Mouse (Mus musculus) erythroblast, embryonic 14.5 days (primary cell): ENCODE data around the gene Shf. TPM values are rescaled to one million over a fixed set of nuclear protein-coding genes. Genes with fewer than 3 reads are reported as not detected.

Source experiments
- H3K27me3 ChIP-seq: 2 replicates; pipeline ENCODE4 v1.6.1; 2012; ENCODE audit warnings: inconsistent platforms; ENCODE audit not compliant: control insufficient read depth
- H3K36me3 ChIP-seq: 2 replicates; pipeline ENCODE4 v1.6.1; 2012; ENCODE audit warnings: mild to moderate bottlenecking, inconsistent platforms; ENCODE audit not compliant: control insufficient read depth
- H3K4me1 ChIP-seq: 2 replicates; pipeline ENCODE4 v1.6.1; 2012; ENCODE audit warnings: inconsistent platforms; ENCODE audit not compliant: control insufficient read depth
- H3K4me3 ChIP-seq: replicated peaks from 2 replicates; pipeline ENCODE3; 2012; ENCODE audit warnings: moderate library complexity, mild to moderate bottlenecking, inconsistent platforms
- H3K9me3 ChIP-seq: 2 replicates; pipeline ENCODE4 v1.6.1; 2012; ENCODE audit warnings: low read length, inconsistent platforms, mixed read lengths; ENCODE audit not compliant: control insufficient read depth
- GATA1 ChIP-seq: IDR thresholded peaks from 2 replicates; pipeline ENCODE4 v1.6.1; 2012; ENCODE audit warnings: low read length, inconsistent platforms, mixed read lengths
- TAL1 ChIP-seq: IDR thresholded peaks from 3 replicates; pipeline ENCODE4 v1.6.1; 2012; ENCODE audit warnings: low read length, inconsistent platforms, mixed read lengths
- polyA plus RNA-seq: library from polyadenylated mRNA; stranded (reverse); fragments of >175 nt; gene quantifications from 2 replicates; pipeline ENCODE4 v1.2.3, GENCODE M21; 2012

Gene Shf
- polyA plus RNA-seq, 1 experiment = 6.6 TPM

GRCm38 (mm10) chr2:122379292-122379650 lies 10.3 kb upstream of the Shf start:
- peaks cover 33% of the 10 kb centered on the region for H3K4me1 ChIP-seq
- H3K4me3 ChIP-seq = no peak overlapping the region
- H3K36me3 ChIP-seq = no peaks in the 10 kb centered on the region
- no peak for TF ChIP-seq GATA1
- TF ChIP-seq TAL1 = no peak
- H3K9me3 ChIP-seq = no peaks in the 10 kb centered on the region
- H3K27me3 ChIP-seq = peaks cover 7% of the 10 kb centered on the region; the same call in 1 of the 2 replicates

- peak overlapping the region; percentile 83 for H3K4me3 ChIP-seq
- TF ChIP-seq GATA1 (no peak), TAL1 (no peak)
- H3K9me3 ChIP-seq = no peaks in the 10 kb centered on the region
- peaks cover 7% of the 10 kb centered on the region; the same call in 1 of the 2 replicates for H3K27me3 ChIP-seq
- no peaks in the 10 kb centered on the region for H3K36me3 ChIP-seq
- H3K4me1 ChIP-seq = peaks cover 33% of the 10 kb centered on the region
Measured at GRCm38 (mm10) chr2:122378421-122379291, 9.7 kb upstream of the Shf start.

GRCm38 (mm10) chr2:122377751-122378246 lies 8.8 kb upstream of the Shf start:
- Histone ChIP-seq H3K4me1 (peaks cover 33% of the 10 kb centered on the region), H3K4me3 (peak overlapping the region; percentile 83), H3K36me3 (no peaks in the 10 kb centered on the region), H3K27me3 (peaks cover 7% of the 10 kb centered on the region; the same call in 1 of the 2 replicates), H3K9me3 (no peaks in the 10 kb centered on the region)
- TF ChIP-seq TAL1 (no peak), GATA1 (no peak)

GRCm38 (mm10) chr2:122377215-122377674 lies 8.3 kb upstream of the Shf start:
- TF ChIP-seq GATA1 (no peak), TAL1 (no peak)
- peaks cover 7% of the 10 kb centered on the region; the same call in 1 of the 2 replicates for H3K27me3 ChIP-seq
- H3K4me1 ChIP-seq = peaks cover 33% of the 10 kb centered on the region
- H3K4me3 ChIP-seq = peak overlapping the region; percentile 83
- no peaks in the 10 kb centered on the region for H3K9me3 ChIP-seq
- H3K36me3 ChIP-seq = no peaks in the 10 kb centered on the region

GRCm38 (mm10) chr2:122376041-122376561 lies 7.1 kb upstream of the Shf start:
- no peaks in the 10 kb centered on the region for H3K36me3 ChIP-seq
- peaks cover 7% of the 10 kb centered on the region; the same call in 1 of the 2 replicates for H3K27me3 ChIP-seq
- peaks cover 33% of the 10 kb centered on the region for H3K4me1 ChIP-seq
- H3K4me3 ChIP-seq = peak overlapping the region; percentile 94
- TF ChIP-seq GATA1 = no peak
- TF ChIP-seq TAL1 = no peak
- no peaks in the 10 kb centered on the region for H3K9me3 ChIP-seq

GRCm38 (mm10) chr2:122375391-122375991 lies 6.5 kb upstream of the Shf start:
- H3K4me3 ChIP-seq = peak overlapping the region; percentile 94
- TF ChIP-seq GATA1 (no peak), TAL1 (no peak)
- H3K9me3 ChIP-seq = no peaks in the 10 kb centered on the region
- H3K4me1 ChIP-seq = peaks cover 34% of the 10 kb centered on the region
- H3K36me3 ChIP-seq = no peaks in the 10 kb centered on the region
- peaks cover 7% of the 10 kb centered on the region; the same call in 1 of the 2 replicates for H3K27me3 ChIP-seq

- TF ChIP-seq TAL1 (no peak), GATA1 (no peak)
- H3K9me3 ChIP-seq = no peaks in the 10 kb centered on the region
- H3K36me3 ChIP-seq = no peaks in the 10 kb centered on the region
- peak overlapping the region; percentile 94 for H3K4me3 ChIP-seq
- peaks cover 41% of the 10 kb centered on the region for H3K4me1 ChIP-seq
- H3K27me3 ChIP-seq = peaks cover 5% of the 10 kb centered on the region; the same call in 1 of the 2 replicates
Measured at GRCm38 (mm10) chr2:122374666-122375331, 5.8 kb upstream of the Shf start.

- Histone ChIP-seq H3K27me3 (peaks cover 2% of the 10 kb centered on the region; the same call in 1 of the 2 replicates), H3K4me1 (peaks cover 47% of the 10 kb centered on the region), H3K4me3 (no peak overlapping the region), H3K36me3 (no peaks in the 10 kb centered on the region), H3K9me3 (no peaks in the 10 kb centered on the region)
- TF ChIP-seq TAL1 (no peak), GATA1 (no peak)
Measured at GRCm38 (mm10) chr2:122374012-122374411, 5.0 kb upstream of the Shf start.
